Mouse (Mus musculus): ENCODE data around the gene Nppb.

- no peak for TF ChIP-seq POLR2A (IDR thresholded peaks at IDR 0.05; ENCODE audit: borderline replicate concordance, extremely low read depth, insufficient read depth, insufficient read length, poor library complexity, severe bottlenecking)
- no peak for TF ChIP-seq CTCF (IDR thresholded peaks at IDR 0.05; ENCODE audit: borderline replicate concordance, extremely low read depth, insufficient read depth, insufficient read length)
Observed at GRCm38 (mm10) chr4:147962781-147963180, 22.8 kb upstream of the Nppb start.
